Mouse (Mus musculus) granulocyte monocyte progenitor cell, adult 5-6 weeks (primary cell): ENCODE measurements around the gene Mapk1. TPM values are rescaled to one million over a fixed set of nuclear protein-coding genes. Genes with fewer than 3 reads are reported as not detected.

Source experiments
- ATAC-seq: replicated peaks from 2 replicates; pipeline ENCODE4 v1.8.0; 2016; ENCODE audit warnings: mild to moderate bottlenecking, moderate TSS enrichment, inconsistent platforms; ENCODE audit not compliant: poor library complexity, severe bottlenecking
- total RNA-seq, 2 experiments: library from RNA; stranded (forward) in 1 of 2; stranded (reverse) in 1 of 2; fragments of 200-712, 200-1000 nt in 1 of 2; fragments of >200 nt in 1 of 2; fragmentation: Nextera tagmentation in 1 of 2; gene quantifications; 2 replicates each; pipeline ENCODE4 v1.2.3; 2014 to 2017

The Mapk1 gene
- total RNA-seq, 2 experiments from 2014 or later, result 120 to 130 TPM

DNA sequence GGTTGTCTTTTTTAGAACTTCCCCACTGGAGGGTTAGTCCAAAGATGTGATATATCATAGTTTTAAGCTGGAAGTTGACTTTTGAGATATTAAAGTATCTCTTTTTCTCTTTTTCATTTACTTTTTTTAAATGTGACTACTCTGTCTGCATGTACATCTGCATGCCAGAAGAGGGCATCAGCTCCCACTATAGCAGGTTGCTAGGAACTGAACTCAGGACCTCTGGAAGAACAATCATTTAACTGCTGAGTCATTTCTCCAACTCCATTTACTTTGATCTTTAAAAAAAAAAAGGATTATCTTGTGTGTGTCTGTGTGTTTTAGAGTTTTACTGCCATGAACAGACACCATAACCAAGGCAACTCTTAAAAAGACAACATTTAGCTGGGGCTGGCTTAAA lies 93.7 kb downstream of the Mapk1 start:
- ATAC-seq, result no peak

GRCm38 (mm10) chr16:17078101-17078500 lies 94.9 kb downstream of the Mapk1 start:
- ATAC-seq, result no peak

GRCm38 (mm10) chr16:17082121-17082792 lies 99.1 kb downstream of the Mapk1 start:
- ATAC-seq, result no peak

- peak; percentile 61 for ATAC-seq
Measured at GRCm38 (mm10) chr16:17085636-17086035, 102.5 kb downstream of the Mapk1 start.

DNA sequence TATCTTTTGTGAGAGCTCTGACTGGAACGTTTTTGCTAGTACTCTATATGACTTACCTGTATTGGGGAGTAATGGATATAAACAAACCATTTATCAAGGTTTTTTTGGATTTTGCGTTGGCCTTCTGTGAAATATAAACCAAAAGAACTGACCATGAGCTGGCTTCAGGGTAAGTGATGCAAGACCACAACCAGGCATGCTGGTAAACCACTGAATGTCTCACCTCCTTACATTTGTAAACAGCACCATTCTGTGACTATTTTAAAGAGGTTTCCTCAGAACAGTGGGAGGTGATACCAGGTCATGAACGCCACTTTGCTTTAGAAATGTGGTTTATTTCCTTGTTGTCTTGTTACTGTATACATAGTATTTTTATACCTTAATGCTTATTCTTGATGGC lies 103.1 kb downstream of the Mapk1 start:
- ATAC-seq, result no peak

GRCm38 (mm10) chr16:17086669-17087193 lies 103.5 kb downstream of the Mapk1 start:
- no peak for ATAC-seq

DNA sequence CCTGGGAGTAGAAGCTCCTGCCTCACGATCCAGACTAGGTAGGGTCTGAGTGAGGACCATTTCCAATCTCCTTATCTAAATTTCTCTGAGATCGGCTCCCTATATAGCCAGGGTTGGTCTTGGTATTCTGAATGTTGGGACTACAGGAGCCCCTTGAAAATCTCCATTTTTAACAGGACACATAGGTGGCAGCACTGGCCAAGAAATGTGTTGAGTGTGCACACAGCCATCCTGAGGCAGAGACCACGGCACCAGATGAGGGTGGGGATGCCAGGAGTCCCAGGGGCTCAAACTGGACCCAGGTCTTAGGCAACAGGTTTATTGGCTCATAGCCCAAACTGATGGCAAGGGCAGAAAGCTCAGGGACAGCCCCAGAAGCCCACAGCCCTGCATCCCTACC lies 105.2 kb downstream of the Mapk1 start:
- ATAC-seq, result no peak

GRCm38 (mm10) chr16:17096938-17097337 lies 113.8 kb downstream of the Mapk1 start:
- ATAC-seq, result no peak

Other genes with a start within 250 kb of the Mapk1 start
- gene Spag6l, start 153.9 kb upstream of the Mapk1 start, total RNA-seq (2014; fragmentation: Nextera tagmentation), result 0.60 and 4.9 TPM in 2 replicates
- 0.52 and 1.8 TPM in 2 replicates for gene Spag6l, start 153.9 kb upstream of the Mapk1 start, total RNA-seq (2017)
- gene Igll1, start 119.4 kb upstream of the Mapk1 start, total RNA-seq (2014; fragmentation: Nextera tagmentation), result 1.9 and 3.4 TPM in 2 replicates
- 0.56 and 1.2 TPM in 2 replicates for gene Igll1, start 119.4 kb upstream of the Mapk1 start, total RNA-seq (2017)
- 128 and 150 TPM in 2 replicates for gene Top3b, start 112.6 kb upstream of the Mapk1 start, total RNA-seq (2014; fragmentation: Nextera tagmentation)
- gene Top3b, start 112.6 kb upstream of the Mapk1 start, total RNA-seq (2017), result 121 and 148 TPM in 2 replicates
- gene Vpreb1, start 112.5 kb upstream of the Mapk1 start, total RNA-seq (2014; fragmentation: Nextera tagmentation), result not detected in 2 replicates
- gene Vpreb1, start 112.5 kb upstream of the Mapk1 start, total RNA-seq (2017), result 3.4 TPM in 1 of 2 replicates, not detected in the other
- 37.5 and 40.1 TPM in 2 replicates for gene Ppm1f, start 86.9 kb upstream of the Mapk1 start, total RNA-seq (2014; fragmentation: Nextera tagmentation)
- gene Ppm1f, start 86.9 kb upstream of the Mapk1 start, total RNA-seq (2017), result 50.9 and 52.1 TPM in 2 replicates
- gene Ypel1, start 86.3 kb downstream of the Mapk1 start, total RNA-seq (2014; fragmentation: Nextera tagmentation), result 5.8 TPM in 1 of 2 replicates, not detected in the other
- 1.4 and 2.8 TPM in 2 replicates for gene Ypel1, start 86.3 kb downstream of the Mapk1 start, total RNA-seq (2017)
- 71.2 and 96.8 TPM in 2 replicates for gene Ppil2, start 127.9 kb downstream of the Mapk1 start, total RNA-seq (2014; fragmentation: Nextera tagmentation)
- gene Ppil2, start 127.9 kb downstream of the Mapk1 start, total RNA-seq (2017), result 92.8 and 93.5 TPM in 2 replicates
- gene 2610318N02Rik, start 141.8 kb downstream of the Mapk1 start, total RNA-seq (2014; fragmentation: Nextera tagmentation), result 48.7 and 50.1 TPM in 2 replicates
- 15.0 and 23.5 TPM in 2 replicates for gene 2610318N02Rik, start 141.8 kb downstream of the Mapk1 start, total RNA-seq (2017)
- 163 and 168 TPM in 2 replicates for gene Sdf2l1, start 149.0 kb downstream of the Mapk1 start, total RNA-seq (2014; fragmentation: Nextera tagmentation)
- 202 and 226 TPM in 2 replicates for gene Sdf2l1, start 149.0 kb downstream of the Mapk1 start, total RNA-seq (2017)
- 19.4 and 28.6 TPM in 2 replicates for gene Ydjc, start 161.2 kb downstream of the Mapk1 start, total RNA-seq (2014; fragmentation: Nextera tagmentation)
- 26.5 and 41.3 TPM in 2 replicates for gene Ydjc, start 161.2 kb downstream of the Mapk1 start, total RNA-seq (2017)
- gene Ccdc116, start 163.8 kb downstream of the Mapk1 start, total RNA-seq (2014; fragmentation: Nextera tagmentation), result 3.7 and 7.8 TPM in 2 replicates
- gene Ccdc116, start 163.8 kb downstream of the Mapk1 start, total RNA-seq (2017), result 1.0 and 3.0 TPM in 2 replicates
- 213 and 244 TPM in 2 replicates for gene Ube2l3, start 219.3 kb downstream of the Mapk1 start, total RNA-seq (2014; fragmentation: Nextera tagmentation)
- gene Ube2l3, start 219.3 kb downstream of the Mapk1 start, total RNA-seq (2017), result 110 and 124 TPM in 2 replicates
- 0.92 and 1.6 TPM in 2 replicates for gene Rimbp3, start 225.2 kb downstream of the Mapk1 start, total RNA-seq (2014; fragmentation: Nextera tagmentation)
- 0.34 and 0.88 TPM in 2 replicates for gene Rimbp3, start 225.2 kb downstream of the Mapk1 start, total RNA-seq (2017)